ENCODE assay signal across 8 mouse cellular contexts in the genomic region with DNA sequence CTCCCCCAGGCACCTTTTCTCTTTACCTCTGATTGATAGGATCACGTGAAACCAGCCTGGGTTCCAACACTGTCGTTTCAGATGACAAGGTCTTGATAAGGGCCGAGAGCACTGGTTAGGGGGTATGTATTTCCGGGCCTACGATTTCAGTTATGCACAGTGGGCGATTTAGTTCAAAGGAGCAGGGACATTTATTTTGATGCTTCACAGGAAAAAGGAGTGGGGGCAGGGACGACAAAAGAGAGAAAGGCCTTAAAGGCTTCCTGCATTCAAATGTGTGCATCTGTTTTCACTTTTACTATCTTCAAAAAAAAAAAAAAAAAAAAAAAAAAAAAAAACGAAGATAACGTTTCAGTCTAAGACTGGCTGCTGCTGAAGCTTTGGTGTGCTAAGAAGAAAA.
DNase-seq lines count a peak whose midpoint lies in the region; ATAC-seq lines count a peak whose summit lies in the region.

No protein-coding gene starts in this region.

- no peak overlapping the region for H3K9ac ChIP-seq in heart, embryonic 11.5 days (ENCODE audit: low read depth, low read length)

- DNase-seq in heart, postnatal 25 days (ENCODE audit: low spot score), result no peak
- peak; percentile 46 to 70 for DNase-seq in CD8-positive naive resting alpha-beta T cell, adult 2 months (ENCODE audit: low read depth in 2 of 2, low spot score in 2 of 2)
- DNase-seq in limb, embryonic 10.5 days (ENCODE audit: low spot score), result peak; percentile 31
- DNase-seq in neural tube, embryonic 10.5 days (ENCODE audit: extremely low spot score, low spot score), result peak; percentile 17
- no peak for DNase-seq in gastrocnemius, postnatal 14 days
- no peak for DNase-seq in adrenal gland, postnatal 10 days
- no peak for DNase-seq in right cerebral cortex, postnatal 25 days

- H3K9me3 ChIP-seq in heart, embryonic 11.5 days (replicated peaks; ENCODE audit: control insufficient read depth, low read length), result no peaks in the 10 kb centered on the region
- H3K9me3 ChIP-seq in limb, embryonic 10.5 days (replicated peaks), result no peaks in the 10 kb centered on the region

- 0 out of 2 replicates have a peak overlapping the region, but pooled peaks have one; percentile 3 for H3K4me3 ChIP-seq in heart, embryonic 11.5 days (ENCODE audit: low read depth, low read length)
- no peak overlapping the region for H3K4me3 ChIP-seq in limb, embryonic 10.5 days

- H3K4me1 ChIP-seq in heart, embryonic 11.5 days (ENCODE audit: control insufficient read depth, insufficient read depth, low read length), result no peaks in the 10 kb centered on the region
- H3K4me1 ChIP-seq in limb, embryonic 10.5 days, result peaks cover 6% of the 10 kb centered on the region

- H3K36me3 ChIP-seq in heart, embryonic 11.5 days (ENCODE audit: control insufficient read depth, insufficient read depth, low read length), result no peaks in the 10 kb centered on the region
- no peaks in the 10 kb centered on the region for H3K36me3 ChIP-seq in limb, embryonic 10.5 days

- WGBS in heart, embryonic 11.5 days (ENCODE audit: insufficient replicate concordance), result 8% methylated on average over 9 of the region's 9 CpGs
- WGBS in limb, embryonic 10.5 days, result 11% methylated on average over 9 of the region's 9 CpGs

- intact Hi-C loops in heart, postnatal 25 days (cut with DNase I), result no loop called here
- intact Hi-C loops in gastrocnemius, postnatal 14 days (cut with DNase I; ENCODE audit: low total_unique reads), result no loop called here

- no peaks in the 10 kb centered on the region for H3K27me3 ChIP-seq in heart, embryonic 11.5 days (ENCODE audit: control insufficient read depth, insufficient read depth, low read length)
- no peaks in the 10 kb centered on the region for H3K27me3 ChIP-seq in limb, embryonic 10.5 days (ENCODE audit: low read depth, poor library complexity, severe bottlenecking)

- ATAC-seq in heart, embryonic 11.5 days (replicated peaks; ENCODE audit: insufficient number of reproducible peaks, low FRiP score, low TSS enrichment), result no peak; the same call in 1 of the 2 replicates

- H3K27ac ChIP-seq in heart, embryonic 11.5 days (ENCODE audit: low read depth, low read length), result no peak overlapping the region
- H3K27ac ChIP-seq in limb, embryonic 10.5 days, result no peak overlapping the region

- peak overlapping the region; percentile 54 for H3K4me2 ChIP-seq in heart, embryonic 11.5 days

Comparison
In these comparisons a context has a peak if more than half of its experiments do, and no peak if none do; other contexts are left out.
1. DNase-seq: peak in CD8-positive naive resting alpha-beta T cell, adult 2 months (2 of 2), limb, embryonic 10.5 days (single experiment) and neural tube, embryonic 10.5 days (single experiment); none in heart, postnatal 25 days (single experiment), gastrocnemius, postnatal 14 days (single experiment), adrenal gland, postnatal 10 days (single experiment) and right cerebral cortex, postnatal 25 days (single experiment).